Mouse (Mus musculus) small intestine, adult 2 months (tissue): ENCODE data around the gene Atp8a1. TPM values are rescaled to one million over a fixed set of nuclear protein-coding genes. Genes with fewer than 3 reads are reported as not detected.

Experiments used
- H3K27ac ChIP-seq: fragments of 200-500 bp; 2 replicates; pipeline ENCODE4 v1.5.1; 2012; ENCODE audit warnings: low read depth, low read length, control low read depth, inconsistent platforms; ENCODE audit not compliant: insufficient read depth
- H3K27me3 ChIP-seq: fragments of 200-500 bp; 2 replicates; pipeline ENCODE4 v1.6.1; 2012; ENCODE audit warnings: mild to moderate bottlenecking, moderate library complexity, low read length, inconsistent platforms; ENCODE audit not compliant: control insufficient read depth, insufficient read depth
- H3K36me3 ChIP-seq: fragments of 200-500 bp; 2 replicates; pipeline ENCODE4 v1.6.1; 2012; ENCODE audit warnings: mild to moderate bottlenecking, low read length, control low read depth, inconsistent platforms; ENCODE audit not compliant: control insufficient read depth, insufficient read depth
- H3K4me1 ChIP-seq: fragments of 200-500 bp; 2 replicates; pipeline ENCODE4 v1.6.1; 2012; ENCODE audit warnings: low read length, inconsistent platforms, mixed read lengths; ENCODE audit not compliant: control insufficient read depth, insufficient read depth, insufficient read length
- H3K4me3 ChIP-seq: fragments of 200-500 bp; 2 replicates; pipeline ENCODE4 v1.5.1; 2012; ENCODE audit warnings: low read depth, mild to moderate bottlenecking, control low read depth, inconsistent platforms, low read length, moderate library complexity
- CTCF ChIP-seq: fragments of 200-500 bp; IDR thresholded peaks from 2 replicates; pipeline ENCODE4 v1.5.1; 2012; ENCODE audit warnings: low read depth, mild to moderate bottlenecking, control low read depth, inconsistent platforms, low read length, moderate library complexity, mixed read lengths; ENCODE audit not compliant: insufficient replicate concordance, insufficient read length; ENCODE audit errors: extremely low read depth
- POLR2A ChIP-seq: fragments of 200-500 bp; IDR thresholded peaks from 2 replicates; pipeline ENCODE4 v1.6.1; 2012; ENCODE audit warnings: low read depth, mild to moderate bottlenecking, control low read depth, inconsistent platforms, low read length, moderate library complexity
- WGBS: fragments of 180-500 bp; shearing (Covaris S2); methylation state at CpG from one replicate; pipeline ENCODE4 v1.1.7; 2018; 5-methylcytosine and 5-hydroxymethylcytosine counted together
- polyA plus RNA-seq: library from polyadenylated mRNA; depleted of rRNA; stranded (reverse); fragments of >200 nt; gene quantifications from 2 replicates; pipeline ENCODE4 v1.2.3, GENCODE M21; 2012

The Atp8a1 gene
- polyA plus RNA-seq, 1 experiment, result 18.6 TPM

- Histone ChIP-seq H3K36me3 (peaks cover 31% of the 10 kb centered on the region), H3K27me3 (no peaks in the 10 kb centered on the region), H3K27ac (no peak overlapping the region), H3K4me3 (no peak overlapping the region), H3K4me1 (no peaks in the 10 kb centered on the region)
- WGBS, result 95% methylated on average over 20 of the region's 20 CpGs
- TF ChIP-seq CTCF (no peak), POLR2A (no peak)
Observed at GRCm38 (mm10) chr5:67646756-67647529, 200.3 kb downstream of the Atp8a1 start.

GRCm38 (mm10) chr5:67643537-67644255 lies 203.5 kb downstream of the Atp8a1 start:
- H3K4me1 ChIP-seq, result no peaks in the 10 kb centered on the region
- TF ChIP-seq POLR2A, result no peak
- TF ChIP-seq CTCF, result no peak
- peaks cover 19% of the 10 kb centered on the region for H3K36me3 ChIP-seq
- no peaks in the 10 kb centered on the region for H3K27me3 ChIP-seq
- no peak overlapping the region for H3K27ac ChIP-seq
- WGBS, result 86% methylated on average over 5 of the region's 5 CpGs
- no peak overlapping the region for H3K4me3 ChIP-seq

GRCm38 (mm10) chr5:67641406-67642120 lies 205.7 kb downstream of the Atp8a1 start:
- WGBS, result 84% methylated on average over 8 of the region's 8 CpGs
- no peak for TF ChIP-seq POLR2A
- no peak for TF ChIP-seq CTCF
- Histone ChIP-seq H3K27ac (no peak overlapping the region), H3K27me3 (no peaks in the 10 kb centered on the region), H3K4me3 (no peak overlapping the region), H3K4me1 (no peaks in the 10 kb centered on the region), H3K36me3 (peaks cover 10% of the 10 kb centered on the region)

- H3K36me3 ChIP-seq, result peaks cover 11% of the 10 kb centered on the region
- no peak overlapping the region for H3K4me3 ChIP-seq
- H3K4me1 ChIP-seq, result no peaks in the 10 kb centered on the region
- WGBS, result 81% methylated on average over 8 of the region's 8 CpGs
- no peak overlapping the region for H3K27ac ChIP-seq
- no peaks in the 10 kb centered on the region for H3K27me3 ChIP-seq
- TF ChIP-seq CTCF, result no peak
- TF ChIP-seq POLR2A, result no peak
Observed at GRCm38 (mm10) chr5:67640596-67641312, 206.5 kb downstream of the Atp8a1 start.

GRCm38 (mm10) chr5:67634339-67634738 lies 212.9 kb downstream of the Atp8a1 start:
- Histone ChIP-seq H3K27ac (no peak overlapping the region), H3K27me3 (no peaks in the 10 kb centered on the region), H3K4me3 (no peak overlapping the region), H3K4me1 (no peaks in the 10 kb centered on the region), H3K36me3 (peaks cover 12% of the 10 kb centered on the region)
- 83% methylated on average over 3 of the region's 3 CpGs for WGBS
- TF ChIP-seq CTCF, result no peak
- no peak for TF ChIP-seq POLR2A

- H3K4me3 ChIP-seq, result no peak overlapping the region
- no peak overlapping the region for H3K27ac ChIP-seq
- peaks cover 15% of the 10 kb centered on the region for H3K36me3 ChIP-seq
- no peaks in the 10 kb centered on the region for H3K27me3 ChIP-seq
- WGBS, result 67% methylated on average over 10 of the region's 10 CpGs
- TF ChIP-seq CTCF, result no peak
- TF ChIP-seq POLR2A, result no peak
- H3K4me1 ChIP-seq, result no peaks in the 10 kb centered on the region
Observed at GRCm38 (mm10) chr5:67633831-67634268, 213.4 kb downstream of the Atp8a1 start.
